Mouse (Mus musculus) lung, postnatal 36 days (tissue): ENCODE data around the gene Mt4.
"Not testable (repeated sequence)": the region's sequence is repeated elsewhere in the genome, so short reads cannot be mapped to it uniquely, and the experiment has no call there.

Experiments used
- DNase-seq: peaks from one replicate; pipeline ENCODE4 v3.0.0; 2022; ENCODE audit warnings: mixed read lengths

Mt4 gene

DNA sequence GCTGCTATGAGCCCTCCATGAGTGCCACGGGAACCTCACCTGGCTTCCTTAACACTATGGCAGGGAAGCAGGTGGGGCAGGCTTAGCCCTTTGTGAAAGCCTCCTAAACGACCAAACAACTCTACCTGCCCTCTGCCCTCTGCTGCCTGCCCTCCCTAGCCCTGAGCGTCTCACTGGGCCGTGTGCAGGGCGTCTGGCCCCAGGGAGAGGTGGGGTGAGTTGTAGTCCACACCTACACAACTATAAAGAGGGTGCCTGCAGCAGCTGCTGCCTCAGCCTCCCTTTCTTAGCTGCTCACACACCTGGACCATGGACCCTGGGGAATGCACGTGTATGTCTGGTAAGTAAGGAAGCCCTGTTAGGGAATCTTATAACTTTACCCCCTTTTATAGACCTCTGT, at the start of gene Mt4:
TSS of gene Mt4 (plus strand) at position 265 of the 400 bp plus-strand sequence.
- DNase-seq = no peak

DNA sequence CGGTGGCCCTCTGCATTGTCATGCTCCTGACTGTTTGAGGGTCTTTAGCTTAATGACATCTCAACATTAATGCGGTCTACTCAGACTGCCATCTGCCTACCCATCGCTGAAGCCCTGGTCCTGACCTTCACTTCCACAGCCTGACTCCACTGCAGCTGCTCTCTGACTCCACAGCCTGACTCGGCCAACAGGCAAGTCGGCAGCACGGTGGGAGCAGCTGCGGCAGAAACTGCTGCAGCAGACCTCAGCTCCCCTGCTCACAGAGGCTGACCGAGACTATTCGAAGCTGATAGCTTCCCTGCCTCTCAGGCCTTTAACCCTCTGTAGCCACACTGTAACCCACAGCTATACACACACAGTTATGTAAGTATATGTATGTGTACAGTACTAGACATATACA, 49.0 kb upstream of the Mt4 start:
- DNase-seq = no peak

DNA sequence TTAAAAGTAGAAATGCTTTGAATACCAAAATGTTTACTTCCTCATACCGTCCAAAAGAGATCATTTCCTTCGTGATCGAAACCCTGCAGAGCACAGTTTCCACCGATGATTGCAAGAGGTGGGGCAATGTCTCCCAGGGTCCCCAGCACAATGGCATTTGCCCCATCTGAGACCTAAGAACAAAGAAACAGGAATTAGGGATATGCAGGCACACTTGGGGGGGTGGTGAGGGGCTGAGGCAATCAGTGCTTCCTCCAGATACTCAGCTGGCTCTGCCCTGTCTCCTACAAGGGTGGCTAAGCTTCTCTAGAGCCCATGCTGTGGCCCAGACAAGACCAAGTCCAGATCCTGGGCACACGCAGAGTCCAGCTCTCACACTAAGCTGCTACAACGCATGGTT, 47.3 kb upstream of the Mt4 start:
- DNase-seq = no peak

DNA sequence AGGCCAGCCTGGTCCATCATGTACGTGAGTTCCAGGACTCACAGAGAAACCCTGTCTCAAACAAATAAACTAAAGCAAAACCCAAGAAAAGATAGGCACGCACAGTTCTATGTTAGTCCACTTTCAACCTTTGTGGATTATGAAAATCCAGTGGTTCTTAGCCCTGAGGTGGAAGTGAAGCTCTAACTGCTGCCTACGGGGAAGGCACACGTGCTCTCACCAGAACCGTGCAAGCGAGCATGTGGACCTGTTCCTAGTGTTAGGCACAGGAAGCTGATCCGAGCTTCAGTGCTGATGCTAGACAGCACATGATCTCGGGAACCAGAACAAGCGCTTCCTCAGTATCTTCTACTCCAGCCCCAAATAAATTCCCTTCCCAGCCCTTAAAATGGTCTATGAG, 44.1 kb upstream of the Mt4 start:
- DNase-seq = no peak

DNA sequence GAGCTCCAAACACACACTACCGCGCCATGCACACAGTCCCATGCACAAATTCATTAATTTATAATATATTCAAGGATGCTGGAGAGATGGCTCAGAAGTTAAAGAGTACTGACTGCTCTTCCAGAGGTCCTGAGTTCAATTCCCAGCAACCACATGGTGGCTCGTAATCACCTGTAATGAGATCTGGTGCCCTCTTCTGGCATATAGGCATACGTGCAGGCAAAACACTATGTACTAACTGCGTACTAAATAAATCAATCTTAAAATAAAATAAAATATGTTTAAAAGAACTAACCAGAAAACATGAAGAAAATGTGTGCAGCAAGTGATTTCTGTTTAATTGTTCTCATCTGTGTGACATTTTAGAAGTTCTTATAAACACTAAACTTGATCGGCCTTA, 42.7 kb upstream of the Mt4 start:
- no peak for DNase-seq

DNA sequence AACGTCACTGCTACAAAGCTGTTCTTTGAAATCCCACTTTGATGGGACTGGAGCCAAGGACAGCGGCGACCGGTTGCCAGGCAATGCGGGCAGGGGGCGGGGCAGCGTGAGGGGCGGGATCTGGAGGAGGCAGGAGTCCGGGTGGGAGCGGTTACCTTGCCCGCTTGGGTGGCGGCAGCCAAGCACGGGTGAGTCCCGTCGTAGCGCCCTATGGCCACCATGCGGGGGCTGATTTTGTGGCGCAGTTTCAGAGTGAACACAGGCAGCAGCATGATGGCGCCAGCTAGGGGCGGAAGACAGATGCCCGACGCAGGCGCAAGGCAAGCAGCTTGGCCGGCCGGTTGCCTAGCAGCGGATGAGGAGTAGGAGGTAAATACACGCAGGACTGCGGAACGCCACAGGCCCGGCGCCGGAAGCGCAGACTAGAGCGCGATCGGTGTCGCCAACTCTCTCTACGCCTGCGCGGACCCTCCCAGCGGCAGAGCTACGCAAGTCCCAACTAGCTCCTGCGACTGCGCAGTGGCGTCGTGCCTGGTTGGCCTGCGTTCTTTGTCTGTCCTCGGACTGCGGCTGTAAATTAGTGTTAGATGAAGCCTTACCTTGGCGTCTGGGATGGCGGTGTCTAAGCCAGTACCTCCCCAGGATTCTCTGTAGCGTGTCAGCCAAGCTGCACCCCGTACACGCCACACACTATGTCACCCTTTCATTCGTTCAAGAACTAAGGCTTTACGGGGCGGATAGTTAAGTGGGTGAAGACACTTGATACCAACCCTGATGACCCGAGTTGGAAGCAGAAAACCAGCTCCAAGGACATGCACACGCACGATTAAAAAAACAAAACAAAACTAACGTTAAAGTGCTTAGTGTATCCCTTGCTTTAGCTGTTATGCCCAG, 38.7 kb upstream of the Mt4 start, which contains the start of gene Bbs2:
TSS of gene Bbs2 (minus strand) at position 848 of the 894 bp plus-strand sequence.
- DNase-seq = peak; percentile 99

DNA sequence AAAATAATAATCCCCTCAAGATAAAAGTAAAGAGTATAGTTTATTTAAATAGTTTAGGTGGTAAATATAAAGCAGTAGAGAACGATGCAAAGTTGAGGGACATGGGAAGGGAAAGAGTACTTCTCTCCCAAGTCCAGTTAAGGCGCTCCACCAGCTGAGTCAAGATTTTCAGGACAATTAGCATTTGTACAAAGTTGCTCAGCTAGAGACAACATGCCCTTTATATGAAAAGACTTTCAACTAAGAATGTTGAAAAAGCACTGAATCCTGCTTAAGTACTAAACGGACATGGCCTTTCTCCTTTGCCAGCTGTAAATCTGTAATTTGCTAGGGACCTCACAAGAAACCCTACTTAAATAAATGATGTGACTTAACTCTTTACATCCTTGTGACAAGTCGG, 38.0 kb upstream of the Mt4 start:
- DNase-seq = no peak

DNA sequence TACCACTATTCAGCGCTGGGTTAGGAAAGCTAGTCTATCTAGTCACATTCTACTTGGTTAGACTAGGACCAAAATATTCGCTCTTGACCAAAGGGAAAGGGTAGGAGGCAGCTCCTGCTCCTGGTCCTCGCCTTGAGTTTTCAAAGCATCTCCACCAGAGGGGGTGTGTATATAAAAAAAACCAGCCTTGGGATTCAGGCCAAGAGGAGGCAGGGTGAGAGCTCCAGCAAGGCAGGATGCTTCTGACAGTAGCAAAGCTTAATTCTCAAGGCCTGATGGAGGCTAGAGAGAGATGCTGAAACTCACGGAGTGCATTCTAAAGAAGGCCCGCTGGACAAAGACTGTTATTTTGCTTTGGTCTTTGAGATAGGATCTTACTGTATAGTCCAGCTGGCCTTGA, 32.9 kb upstream of the Mt4 start:
- peak; percentile 11 for DNase-seq

DNA sequence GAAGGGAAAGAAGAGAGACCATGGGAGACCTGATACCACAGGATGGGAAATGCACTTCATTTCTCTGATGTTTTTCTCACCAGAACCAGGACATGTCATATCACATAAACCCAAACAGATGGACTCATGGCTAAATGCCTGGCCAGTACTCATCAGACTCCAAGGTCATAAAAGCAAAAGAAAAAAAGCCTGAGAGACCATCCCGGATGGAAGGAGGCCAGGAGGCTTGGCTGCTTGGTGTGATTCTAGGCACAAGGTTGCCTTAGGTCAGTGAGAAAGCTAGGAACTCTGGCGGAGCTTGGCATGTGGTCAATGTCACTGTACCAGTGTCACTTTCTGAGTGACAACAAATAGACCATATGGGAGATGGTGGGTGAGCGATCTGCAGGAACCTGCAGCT, 29.1 kb upstream of the Mt4 start:
- peak; percentile 22 for DNase-seq

DNA sequence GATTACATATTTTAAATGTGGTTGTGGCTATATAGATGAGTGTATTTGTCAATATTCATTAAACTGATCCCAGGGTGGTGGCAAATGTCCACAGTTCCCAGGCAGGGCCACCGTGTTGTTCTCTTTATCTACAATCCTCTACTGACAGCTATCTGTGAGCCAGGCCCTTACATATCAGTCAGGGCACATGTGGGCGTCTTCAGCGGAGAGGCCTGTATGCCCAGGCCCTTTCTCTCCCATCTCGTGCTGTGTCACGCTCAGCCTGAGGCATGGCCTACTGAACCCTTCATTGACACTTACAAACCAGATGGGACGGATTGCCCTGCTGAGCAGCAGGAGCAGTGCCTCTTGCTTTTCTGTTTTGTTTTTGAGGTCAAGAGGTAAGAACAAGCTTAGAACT, 27.6 kb upstream of the Mt4 start:
- DNase-seq = no peak

DNA sequence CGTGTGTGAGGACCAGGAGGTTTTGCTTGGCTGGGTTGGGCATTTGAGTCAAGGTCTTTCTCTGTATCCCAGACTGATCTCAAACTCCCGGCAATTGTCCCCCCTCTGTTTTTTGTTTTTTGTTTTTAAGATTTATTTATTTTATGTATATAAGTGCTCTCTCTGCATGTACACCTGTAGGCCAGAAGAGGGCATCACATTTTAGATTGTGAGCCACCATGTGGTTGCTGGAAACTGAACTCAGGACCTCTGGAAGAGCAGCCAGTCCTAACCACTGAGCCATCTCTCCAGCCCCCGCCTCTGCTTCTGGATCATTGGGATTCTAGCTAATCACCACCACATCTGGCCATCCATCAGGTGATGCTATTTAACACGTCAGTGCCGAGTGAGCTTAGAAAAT, 27.2 kb upstream of the Mt4 start:
- no peak for DNase-seq

DNA sequence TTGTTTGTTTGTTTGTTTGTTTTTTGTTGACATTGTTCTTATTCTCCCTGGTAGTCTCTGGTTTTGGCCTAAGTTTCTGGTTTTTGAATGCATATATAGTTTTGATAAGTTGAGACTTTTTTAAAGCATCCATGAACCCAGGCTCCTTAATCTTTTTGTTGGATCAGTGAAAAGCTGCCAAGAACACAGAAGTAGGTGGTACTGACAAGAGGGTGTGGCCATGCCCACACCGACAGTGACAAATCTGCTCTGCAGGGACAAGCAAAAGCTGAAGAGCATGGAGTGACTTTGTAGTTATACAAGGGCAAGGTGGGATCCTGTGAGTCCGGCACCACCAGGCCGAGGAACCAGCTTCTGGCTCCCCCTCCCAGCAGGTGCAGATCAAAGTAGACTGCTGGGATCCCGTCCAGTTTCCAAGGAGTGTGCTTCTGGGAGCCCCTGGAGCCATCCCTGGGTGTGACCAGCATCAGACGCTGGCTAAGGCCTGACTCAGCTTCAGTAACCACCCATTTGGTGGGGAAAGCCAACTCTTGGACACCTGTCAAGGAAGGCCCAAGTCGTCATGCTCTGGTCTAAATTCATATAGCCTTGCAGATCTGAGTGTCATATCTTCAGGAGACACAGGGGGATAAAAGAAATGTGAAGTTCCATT, 26.3 kb upstream of the Mt4 start:
- DNase-seq = no peak

DNA sequence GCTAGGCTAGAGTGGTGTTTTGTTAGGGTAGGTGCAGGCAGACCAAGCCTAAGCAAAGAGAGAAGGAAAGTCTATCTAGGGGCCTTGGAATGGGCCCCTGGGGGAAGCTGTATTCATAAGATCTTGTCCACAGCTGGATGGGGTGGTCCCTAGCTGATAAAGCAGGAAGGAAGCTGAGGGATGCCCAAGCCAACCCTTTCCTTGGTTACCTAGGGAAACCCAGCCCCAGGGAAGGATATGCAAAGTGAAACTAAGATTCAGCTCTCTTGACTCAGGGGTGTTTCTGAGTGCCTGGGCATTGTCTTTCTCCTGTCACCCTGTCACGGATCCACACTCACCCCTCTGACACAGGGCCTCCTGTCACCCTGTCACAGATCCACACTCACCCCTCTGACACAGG, 23.6 kb upstream of the Mt4 start:
- no peak for DNase-seq

DNA sequence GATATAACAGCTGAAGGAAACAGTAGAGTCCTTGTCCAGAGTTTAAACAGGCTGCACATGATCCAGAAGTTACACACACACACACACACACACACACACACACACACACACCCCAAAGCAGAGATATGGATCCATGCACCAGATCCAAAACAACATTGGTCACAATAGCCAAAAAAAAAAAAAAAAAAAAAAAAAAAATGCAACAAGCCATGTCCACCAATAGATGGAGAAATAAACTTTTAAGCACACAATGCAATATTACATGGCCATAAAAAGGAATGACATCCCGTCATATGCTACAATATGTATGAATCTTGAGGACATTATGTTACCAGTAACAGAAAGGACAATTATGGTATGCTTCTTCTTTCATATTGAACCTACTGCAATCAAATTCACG, 23.0 kb upstream of the Mt4 start:
- DNase-seq = no peak

DNA sequence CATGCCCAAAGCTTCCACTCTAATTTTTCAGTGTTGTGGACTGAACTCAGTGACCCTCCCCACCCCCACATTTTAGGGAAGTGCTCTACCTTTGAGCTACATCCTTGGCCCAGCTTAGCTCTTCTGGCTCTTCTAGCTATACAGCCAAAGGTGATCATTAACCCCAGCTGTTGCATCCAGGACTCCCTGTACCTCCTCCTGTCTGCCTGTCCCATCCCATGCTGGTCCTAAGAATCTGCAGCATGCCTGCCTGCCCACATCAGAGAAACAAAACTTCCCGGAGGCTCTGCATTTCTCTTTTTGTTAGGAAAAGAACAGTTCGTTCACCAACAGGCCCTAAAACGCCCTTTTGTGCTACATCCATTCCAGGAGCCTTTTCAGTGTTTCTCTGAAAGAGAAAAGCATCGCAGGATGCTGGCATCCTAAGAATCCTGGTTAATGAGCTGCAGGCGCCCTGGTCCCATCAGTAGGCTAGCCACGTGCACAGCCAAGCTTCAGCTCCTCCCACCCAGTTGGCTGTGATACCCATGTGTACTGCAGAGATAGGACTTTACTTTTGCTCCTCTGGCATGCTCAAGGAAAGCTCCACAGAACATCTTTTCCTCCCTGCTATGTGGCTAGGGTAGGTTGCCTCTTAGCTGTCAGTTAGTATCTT, 18.1 kb upstream of the Mt4 start:
- DNase-seq = no peak

DNA sequence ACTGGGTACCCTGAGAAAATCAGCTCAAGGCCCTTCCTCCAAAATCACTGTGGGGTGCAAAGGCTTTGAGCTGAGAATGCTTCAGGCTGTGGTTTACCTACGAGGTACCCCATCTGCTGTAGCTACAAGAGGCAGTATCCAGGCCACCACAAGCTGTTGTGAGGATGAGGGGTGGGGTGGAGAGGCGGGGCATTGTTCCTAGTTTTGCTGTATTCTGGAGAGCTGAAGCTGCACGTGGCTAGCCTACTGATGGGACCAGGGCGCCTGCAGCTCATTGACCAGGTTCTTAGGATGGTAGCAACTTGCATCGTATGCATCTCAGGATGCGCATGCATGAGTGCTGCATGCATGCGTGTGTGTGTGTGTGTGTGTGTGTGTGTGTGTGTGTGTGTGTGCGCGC, 15.4 kb upstream of the Mt4 start:
- DNase-seq = no peak

DNA sequence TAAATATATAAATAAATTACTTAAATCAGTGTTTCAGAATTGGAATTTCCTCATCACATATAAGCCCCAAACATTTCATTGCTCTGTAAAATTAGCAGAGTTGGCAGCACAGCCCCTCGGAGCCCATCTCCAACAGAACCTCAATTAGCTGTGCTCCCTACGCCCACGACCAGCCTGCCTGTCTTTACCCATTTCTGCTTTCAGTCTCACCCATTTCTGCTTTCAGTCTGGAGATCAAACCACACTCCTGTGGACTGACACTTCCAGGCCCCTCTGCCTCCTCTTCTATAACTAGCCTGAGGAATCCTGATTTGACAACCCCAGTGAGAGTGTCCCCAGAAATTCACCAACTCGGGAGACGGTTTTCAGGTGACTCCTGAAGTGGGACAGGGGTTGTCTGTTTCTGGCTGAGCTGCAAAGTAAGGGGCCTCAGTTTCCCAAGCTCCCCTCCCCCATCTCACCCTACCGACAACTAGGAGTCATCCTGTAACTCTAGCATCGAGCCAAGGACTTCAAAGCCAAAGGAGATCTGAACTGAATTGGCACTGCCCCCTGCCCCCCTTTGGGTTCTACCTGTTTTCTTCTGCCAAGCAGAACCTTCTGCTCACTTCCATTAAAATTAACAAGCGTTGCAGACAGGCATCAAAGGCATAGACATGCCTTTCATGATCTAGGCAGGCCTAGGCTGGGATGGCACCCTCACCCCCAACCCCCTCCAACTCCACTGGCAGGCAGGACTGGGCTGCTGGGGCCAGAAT, 14.1 kb upstream of the Mt4 start:
- no peak for DNase-seq

DNA sequence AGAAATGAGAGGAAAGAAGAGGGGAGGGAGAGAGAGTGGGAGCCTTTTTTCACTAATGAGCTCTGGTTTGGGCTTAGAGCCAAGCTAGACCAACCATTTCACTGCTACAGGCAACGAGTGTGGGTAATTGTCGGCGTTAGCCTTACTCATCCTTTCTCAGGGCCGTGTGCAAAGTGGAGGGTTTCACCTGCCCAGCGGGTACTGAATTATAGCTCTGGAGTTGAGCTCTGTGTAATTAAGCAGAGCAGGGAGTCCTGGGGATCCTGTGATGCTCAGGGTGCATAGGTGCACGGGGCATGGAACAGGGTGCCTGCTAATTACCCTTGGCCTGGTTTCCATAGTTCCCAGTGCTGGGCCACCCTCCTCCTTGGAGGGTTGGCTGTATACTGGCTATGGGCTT, 9.3 kb upstream of the Mt4 start:
- no peak for DNase-seq

DNA sequence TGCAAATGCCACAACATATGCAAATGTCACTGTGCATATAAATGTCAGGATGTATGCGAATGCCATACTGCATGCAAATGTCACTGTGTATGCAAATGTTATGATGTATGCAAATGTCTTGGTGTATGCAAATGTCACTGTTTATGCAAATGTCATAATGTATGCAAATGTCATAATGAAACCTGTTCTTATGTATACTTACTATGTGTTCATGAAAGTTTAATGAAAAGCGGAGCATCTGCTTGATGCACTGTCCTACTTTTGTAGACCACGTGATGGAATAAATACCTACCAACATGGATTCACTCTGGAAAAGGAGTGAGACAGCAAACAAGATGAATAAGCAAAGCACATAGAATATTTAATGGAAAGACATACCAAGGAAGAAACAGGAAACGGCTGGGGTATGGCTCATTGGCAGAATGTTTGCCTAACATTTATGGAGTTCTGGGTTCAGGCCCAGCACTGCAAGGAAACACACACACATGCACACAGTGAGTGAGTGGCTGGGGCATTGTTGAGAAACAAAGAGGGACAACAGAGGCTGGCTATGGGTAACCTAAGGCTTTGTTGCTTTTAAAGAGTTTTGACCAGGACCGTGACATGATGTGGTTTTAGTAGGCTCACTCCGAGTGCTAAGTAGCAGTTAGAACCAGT, 7.7 kb upstream of the Mt4 start:
- no peak for DNase-seq

DNA sequence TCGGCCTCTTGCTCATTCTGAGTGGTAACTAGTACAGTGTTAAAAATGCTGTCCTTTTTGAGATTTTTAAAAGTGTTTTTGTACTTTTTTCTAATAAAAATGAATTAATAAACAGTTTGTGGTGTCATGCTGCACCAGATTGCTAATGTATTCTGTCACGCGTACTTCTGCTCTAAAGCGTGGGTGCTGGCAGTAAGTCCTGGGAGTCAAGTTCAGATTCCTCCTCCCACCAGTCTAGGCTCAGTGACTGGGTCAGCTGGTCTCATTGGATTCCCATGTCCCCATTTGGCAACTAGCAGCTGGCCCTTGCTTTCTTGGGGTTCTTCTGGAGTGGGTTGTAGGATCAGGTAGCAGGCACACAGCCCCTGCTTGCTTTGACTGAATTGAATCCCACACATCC, 6.9 kb upstream of the Mt4 start:
- DNase-seq = no peak

DNA sequence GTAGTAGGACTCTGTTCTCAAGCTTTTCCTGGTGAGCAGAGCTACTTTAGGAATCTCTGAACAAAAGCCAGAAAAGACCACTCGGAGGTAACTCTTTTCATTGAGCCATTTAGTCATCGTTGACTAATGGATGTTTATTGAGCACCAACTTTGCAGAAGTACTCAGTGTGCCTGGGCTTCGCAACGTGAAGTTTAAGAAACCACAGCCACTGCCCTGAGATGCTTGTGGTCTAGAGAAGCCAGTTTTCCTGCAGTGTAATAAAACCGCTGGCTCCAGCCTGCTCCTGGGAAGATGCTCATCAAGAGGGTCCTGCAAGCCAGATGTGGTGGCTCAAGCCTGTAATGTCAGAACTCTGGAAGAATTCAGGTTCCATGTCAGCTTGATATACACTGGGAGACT, 4.9 kb upstream of the Mt4 start:
- no peak for DNase-seq

DNA sequence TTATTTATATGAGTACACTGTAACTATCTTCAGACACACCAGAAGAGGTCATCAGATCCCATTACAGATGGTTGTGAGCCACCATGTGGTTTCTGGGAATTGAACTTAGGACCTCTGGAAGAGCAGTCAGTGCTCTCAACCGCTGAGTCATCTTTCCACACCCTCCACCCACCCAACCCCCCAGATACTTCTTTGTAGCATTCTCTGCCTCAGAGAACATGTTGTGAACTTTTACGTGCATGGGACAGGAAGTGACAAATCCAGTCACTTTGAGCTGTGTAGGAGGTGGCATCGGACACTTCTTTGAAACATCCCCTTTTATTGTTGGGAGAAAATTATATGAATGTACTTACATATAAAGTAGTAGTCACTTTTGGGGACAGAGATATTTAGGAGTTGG, 2.4 kb upstream of the Mt4 start:
- not testable (repeated sequence) for DNase-seq

DNA sequence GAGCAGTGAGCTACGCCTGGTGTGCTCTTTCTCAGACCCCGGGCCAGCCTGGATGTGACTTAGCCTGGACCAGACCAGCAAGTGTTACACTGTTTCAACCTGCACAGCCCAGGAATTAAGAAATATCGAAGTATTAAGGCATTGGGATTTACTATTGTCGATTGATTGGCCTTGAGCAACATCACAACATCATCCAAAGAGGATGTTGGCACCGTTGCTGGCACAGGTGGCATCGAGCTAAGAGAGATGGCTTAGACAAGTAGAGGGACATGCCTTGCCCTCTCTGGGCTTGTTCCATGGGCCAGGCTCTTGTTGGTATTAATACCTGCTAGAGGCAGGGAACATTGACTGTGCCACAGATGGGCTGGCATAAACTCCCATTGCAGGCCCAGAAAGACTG, 1.4 kb upstream of the Mt4 start:
- no peak for DNase-seq
